Mouse (Mus musculus) left cerebral cortex, postnatal 36 days (tissue): ENCODE data around the gene Cblc. TPM values are rescaled to one million over a fixed set of nuclear protein-coding genes. Genes with fewer than 3 reads are reported as not detected.

ENCODE experiments used
- DNase-seq, 2 experiments: peaks; one replicate each; pipeline ENCODE4 v3.0.0; 2021 to 2022; ENCODE audit warnings: low spot score in 2 of 2, mixed read lengths in 1 of 2
- intact Hi-C: fragments of 180-260 bp; cut with DNase I; formaldehyde crosslinking; loops from one replicate; pipeline ENCODE4 v1.15.1; 2025
- total RNA-seq, 2 experiments: library from RNA; stranded (reverse); gene quantifications; 2 replicates each; pipeline ENCODE4 v1.2.3; 2021

Gene Cblc
- total RNA-seq, result not detected

DNA sequence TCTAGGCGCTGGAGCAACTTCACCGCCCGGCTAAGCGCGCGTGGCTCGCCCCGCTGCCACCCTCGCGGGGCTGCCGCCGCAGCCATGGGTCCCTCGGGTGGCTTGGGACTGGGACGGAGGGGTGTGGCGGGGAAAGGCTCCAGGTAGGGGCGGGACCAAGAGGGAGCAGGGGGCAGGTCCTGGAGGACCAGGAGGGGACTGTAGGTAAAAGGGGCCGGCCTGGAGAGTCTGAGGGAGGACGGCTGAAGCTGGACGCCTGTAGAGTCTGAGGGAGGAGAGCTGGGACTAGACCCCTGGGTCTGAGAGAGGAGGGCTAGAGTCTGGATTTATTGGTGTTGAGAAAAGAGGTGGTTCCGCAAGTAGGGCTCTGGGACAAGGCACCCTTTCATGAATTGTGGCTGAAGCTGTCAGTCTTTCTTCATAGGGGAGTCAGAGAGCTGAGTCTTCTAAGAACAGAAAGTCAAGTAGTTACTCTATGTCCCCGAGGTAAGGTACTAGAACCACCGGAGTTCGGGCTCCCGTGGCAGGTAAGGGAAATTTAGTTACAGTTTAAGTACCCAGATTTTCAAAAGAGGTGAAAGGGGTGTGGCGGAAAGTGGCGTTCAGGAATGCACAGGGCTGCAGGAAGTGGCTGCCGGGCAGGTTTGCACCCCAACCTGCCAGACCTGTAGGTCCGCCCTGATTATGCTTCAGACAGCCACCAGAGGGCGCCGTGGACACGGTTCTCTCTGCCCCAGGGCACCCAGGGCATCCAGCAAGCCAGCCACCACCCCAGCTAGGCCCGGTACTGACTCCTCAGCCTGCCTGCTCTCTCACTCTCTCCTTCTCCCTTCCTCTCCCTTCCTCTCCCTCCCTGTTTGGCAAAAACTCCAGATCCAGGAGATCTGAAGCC is at the start of gene Cblc:
Cblc (minus strand) TSS at position 113 of the 892 bp plus-strand sequence.
- peak in 1 of 2 experiments; percentile 36 for DNase-seq
- intact Hi-C loops, result no loop called here

GRCm38 (mm10) chr7:19844521-19845171 is 48.0 kb upstream of the Cblc start:
- no peak for DNase-seq
- intact Hi-C loops, result no loop called here

- peak; percentile 44 to 50 for DNase-seq
- intact Hi-C loops, result no loop called here
These were observed 47.0 kb upstream of the Cblc start for GRCm38 (mm10) chr7:19843561-19843960.

DNA sequence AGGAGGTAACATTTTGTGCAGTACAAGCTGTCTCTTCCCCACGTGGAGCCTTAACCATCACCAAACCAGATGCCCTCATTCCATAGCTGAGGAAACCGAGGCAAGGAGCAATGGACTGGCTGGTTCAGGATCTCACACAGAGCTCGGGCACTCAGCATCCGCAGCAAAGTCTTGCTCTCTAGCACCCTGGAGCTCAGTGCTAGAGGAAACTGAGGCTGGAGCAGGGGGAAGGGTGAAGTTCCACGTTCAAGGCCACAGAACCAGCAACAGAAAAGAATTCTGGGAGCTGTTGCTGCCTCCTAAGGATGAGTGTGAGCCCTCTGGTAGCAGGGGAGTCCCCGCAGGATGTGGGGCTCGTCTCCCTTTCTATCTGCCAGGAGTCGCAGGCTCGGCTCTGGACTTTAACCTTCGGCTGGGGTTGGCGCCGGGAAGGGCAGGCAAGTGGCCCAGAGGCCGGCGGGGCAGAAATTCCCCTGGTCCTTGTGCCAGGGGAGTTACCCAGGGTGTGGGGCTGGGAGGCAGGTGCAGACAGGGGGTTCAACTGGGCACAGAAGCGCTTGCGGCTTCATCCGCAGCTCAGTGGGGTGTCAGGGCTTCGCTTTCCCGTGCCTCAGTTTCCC is 46.4 kb upstream of the Cblc start:
- DNase-seq, result no peak
- intact Hi-C loops, result no loop called here

DNA sequence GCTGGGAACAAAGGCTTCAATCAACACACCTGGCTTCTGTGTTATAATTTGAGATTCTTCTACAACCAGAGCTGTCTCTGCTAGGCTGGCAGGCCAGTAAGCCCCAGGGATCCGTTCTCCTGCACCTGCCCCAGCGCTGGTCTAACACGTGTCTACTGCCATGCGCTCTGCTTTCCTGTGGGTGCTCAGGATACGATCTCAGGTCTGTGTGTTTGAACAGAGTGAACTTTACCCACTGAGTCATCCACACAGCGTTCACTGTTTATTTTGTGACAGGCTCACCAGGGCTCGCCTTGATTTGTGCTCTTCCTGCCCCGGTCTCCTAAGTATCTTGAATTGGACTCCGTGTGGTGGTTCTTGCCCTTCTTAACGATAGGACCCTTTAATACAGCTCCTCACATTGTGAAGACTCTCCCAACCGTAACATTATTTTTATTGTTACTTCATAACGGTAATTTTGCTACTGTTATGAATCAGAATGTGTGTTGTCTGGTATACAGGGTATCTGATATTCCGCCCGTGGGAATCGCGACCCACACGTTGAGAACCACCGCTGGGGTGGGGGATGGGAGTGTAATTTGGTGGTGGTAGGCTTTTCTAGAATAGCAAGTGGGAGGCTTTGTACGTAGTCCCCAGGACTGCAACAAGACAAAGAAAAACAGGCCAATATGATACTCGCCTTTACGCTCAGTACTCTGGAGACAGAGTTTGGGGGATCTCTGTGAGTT is 45.2 kb upstream of the Cblc start:
- intact Hi-C loops, result no loop called here
- DNase-seq, result no peak

DNA sequence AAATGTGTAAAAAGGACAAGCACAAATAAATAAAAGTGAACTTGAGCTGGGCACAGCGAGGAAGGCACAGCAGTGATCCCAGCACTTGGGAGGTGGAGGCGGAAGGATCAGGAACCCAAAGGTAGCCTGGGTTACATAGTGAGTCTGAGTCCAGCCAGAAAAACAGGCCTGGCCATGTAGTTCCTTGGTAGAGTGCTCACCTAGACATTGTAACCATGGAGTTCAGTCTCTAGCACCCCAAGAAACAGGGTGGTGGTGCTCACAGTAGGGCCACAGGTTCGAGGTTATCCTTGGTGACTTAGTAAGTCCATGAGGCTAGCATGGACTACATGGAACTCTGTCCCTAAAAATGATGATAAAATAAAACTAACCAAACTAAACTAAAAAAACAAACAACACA is 44.3 kb upstream of the Cblc start:
- DNase-seq, result no peak
- intact Hi-C loops, result no loop called here

- intact Hi-C loops, result no loop called here
- no peak for DNase-seq
These were observed 43.8 kb upstream of the Cblc start for GRCm38 (mm10) chr7:19840371-19840770.

GRCm38 (mm10) chr7:19836843-19837242 is 40.2 kb upstream of the Cblc start:
- intact Hi-C loops, result no loop called here

DNA sequence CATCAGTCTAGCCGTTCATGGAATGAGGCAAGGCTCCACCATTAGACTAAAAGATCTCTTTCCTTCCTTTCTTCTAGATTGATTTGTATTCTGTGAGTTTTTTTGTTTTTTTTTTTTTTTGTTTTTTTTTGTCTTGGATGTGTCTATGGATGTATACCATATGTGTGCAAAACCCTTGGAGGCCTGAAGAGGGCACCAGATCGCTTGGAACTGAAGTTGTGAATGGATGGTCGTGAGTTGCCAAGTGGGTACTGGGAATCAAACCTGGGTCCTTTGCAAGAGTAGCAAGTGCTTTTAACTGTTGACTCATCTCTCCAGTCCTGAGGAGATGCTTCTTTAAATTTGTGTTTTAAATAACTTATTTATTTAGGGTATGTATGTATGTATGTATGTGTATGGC is 37.4 kb upstream of the Cblc start:
- intact Hi-C loops, result no loop called here
- DNase-seq, result no peak

More at GRCm38 (mm10) chr7:19836843-19837242, 40.2 kb upstream of the Cblc start:
- no peak for DNase-seq

GRCm38 (mm10) chr7:19831837-19832236 is 35.2 kb upstream of the Cblc start:
- no peak for DNase-seq
- intact Hi-C loops, result no loop called here

DNA sequence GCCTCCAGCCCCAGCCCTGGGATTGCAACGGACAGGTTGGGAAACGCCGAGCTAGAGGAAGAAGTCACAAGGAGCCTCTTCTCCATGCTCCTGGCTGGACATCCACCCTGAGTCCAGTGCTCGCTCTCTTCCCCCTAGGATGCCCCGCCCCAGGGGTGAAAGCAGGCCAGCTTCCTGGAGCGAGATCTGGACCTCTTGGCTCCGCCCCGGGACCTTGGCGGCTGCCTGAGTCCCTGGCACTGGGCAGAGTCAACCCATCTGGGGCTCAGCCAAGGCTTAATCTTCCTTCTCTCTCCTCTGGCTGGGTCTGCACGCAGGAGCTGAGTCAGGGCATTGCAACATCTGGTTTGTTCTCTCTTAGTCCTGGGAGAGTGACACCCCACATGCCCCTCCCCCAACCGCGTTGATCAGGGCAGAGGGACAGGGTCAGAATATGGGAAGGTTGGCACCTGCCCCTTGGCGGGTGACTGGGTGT is 34.1 kb upstream of the Cblc start:
- intact Hi-C loops, result no loop called here
- DNase-seq, result peak in 1 of 2 experiments; percentile 31

GRCm38 (mm10) chr7:19829694-19830093 is 33.1 kb upstream of the Cblc start:
- intact Hi-C loops, result no loop called here
- DNase-seq, result no peak

DNA sequence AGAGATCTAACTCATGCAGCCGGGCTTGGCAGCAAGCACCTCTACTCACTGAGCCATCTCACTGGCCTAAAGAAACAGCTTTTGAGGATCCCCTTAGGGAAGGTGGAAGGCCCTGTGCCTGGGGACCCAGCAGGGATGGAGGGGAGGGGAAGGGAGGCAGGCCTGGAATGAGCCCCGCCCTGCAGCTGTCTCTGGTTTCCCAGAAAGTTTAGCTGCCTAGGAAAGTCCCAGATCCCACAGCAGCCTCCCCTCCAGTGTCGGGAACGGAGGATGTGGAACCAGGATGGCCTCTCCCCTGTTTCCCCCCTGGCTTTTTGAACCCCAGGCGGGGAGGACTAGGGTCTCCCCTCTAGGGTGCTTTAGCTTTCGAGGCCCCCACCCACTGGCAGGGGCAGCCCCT is 30.1 kb upstream of the Cblc start:
- intact Hi-C loops, result no loop called here
- no peak for DNase-seq

DNA sequence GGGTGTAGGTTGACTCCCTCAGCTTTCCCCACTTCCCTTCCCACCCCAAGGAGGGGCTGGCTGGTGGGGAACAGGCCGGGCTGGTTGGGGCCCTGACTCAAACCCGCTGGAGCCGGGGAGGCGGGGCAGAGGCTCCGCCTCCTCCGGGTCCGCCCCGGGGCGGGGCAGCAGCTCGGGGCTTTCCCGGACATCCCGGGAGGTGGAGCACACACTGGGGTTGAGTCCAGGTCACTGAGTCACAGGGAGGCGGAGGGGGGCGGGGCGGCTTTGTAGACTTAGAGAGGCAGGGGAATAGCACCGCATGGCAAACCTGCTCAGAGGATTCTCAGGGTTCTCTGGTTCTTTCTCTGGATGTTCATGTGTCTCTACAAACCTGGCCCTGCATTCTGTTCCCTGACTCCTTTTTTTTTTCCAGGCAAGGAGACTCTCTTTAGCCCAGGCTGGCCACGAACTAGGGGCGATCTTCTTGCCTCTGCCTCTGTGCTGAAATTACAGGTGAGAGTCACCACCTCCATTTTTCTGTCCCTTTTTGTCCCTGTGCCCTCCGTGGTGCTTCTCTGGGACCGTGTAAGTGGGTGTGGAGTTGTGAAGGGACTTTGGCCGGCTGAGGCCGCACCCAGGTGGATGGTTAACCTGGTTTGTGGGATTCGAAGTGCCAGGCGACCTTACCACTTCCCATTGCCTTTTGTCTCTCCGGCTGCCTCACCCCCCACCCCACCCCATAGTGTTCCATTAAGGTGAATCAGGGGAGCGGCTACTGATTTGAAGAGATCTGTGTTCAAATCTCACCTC is 27.8 kb upstream of the Cblc start:
- intact Hi-C loops, result no loop called here
- no peak for DNase-seq

- intact Hi-C loops, result no loop called here
- no peak for DNase-seq
These were observed 26.9 kb upstream of the Cblc start for GRCm38 (mm10) chr7:19823256-19824181.

DNA sequence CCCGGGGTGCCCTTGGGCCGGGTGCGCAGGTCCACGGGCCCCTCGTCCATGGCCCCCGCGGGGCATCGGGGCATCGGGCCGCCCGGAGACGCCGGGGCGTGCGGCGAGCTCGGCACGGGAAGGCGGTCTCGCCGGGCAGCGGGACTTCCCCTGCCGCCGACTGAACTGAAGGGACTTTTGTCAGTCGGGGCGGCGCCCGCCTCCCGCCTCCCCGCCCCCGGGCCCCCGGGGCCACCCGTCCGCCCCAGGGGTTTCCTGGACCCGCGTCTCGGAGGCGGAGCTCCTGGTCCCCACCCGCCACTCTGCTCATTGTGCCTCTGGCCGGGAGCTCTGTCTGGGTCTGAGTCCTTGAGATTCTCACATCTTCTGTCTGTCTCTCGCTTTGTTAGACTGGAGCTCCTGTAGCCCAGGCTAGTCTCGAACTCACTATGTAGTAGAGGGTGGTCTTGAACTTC is 26.0 kb upstream of the Cblc start, which contains the start of gene Bcl3:
Bcl3 (minus strand) TSS at position 167 of the 455 bp plus-strand sequence.
- intact Hi-C loops, result no loop called here
- no peak for DNase-seq

GRCm38 (mm10) chr7:19822193-19822592 is 25.6 kb upstream of the Cblc start:
- intact Hi-C loops, result no loop called here
- no peak for DNase-seq

- no peak for DNase-seq
- intact Hi-C loops, result no loop called here
These were observed 25.0 kb upstream of the Cblc start for GRCm38 (mm10) chr7:19821633-19822032.
